Mouse (Mus musculus): ENCODE results near the gene Lpar3. TPM values are rescaled to one million over a fixed set of nuclear protein-coding genes. Genes with fewer than 3 reads are reported as not detected.

The Lpar3 gene
- polyA plus RNA-seq, 1 experiment from 2014 or later, result 27.0 TPM

- peak; percentile 85 for DNase-seq (ENCODE audit: low spot score)
- WGBS, result under 1% methylated on average over 13 of the region's 13 CpGs
- H3K27me3 ChIP-seq (ENCODE audit: insufficient read depth, poor library complexity, severe bottlenecking), result no peaks in the 10 kb centered on the region
- no peaks in the 10 kb centered on the region for H3K9me3 ChIP-seq
- peak overlapping the region; percentile 84 for H3K27ac ChIP-seq
- H3K36me3 ChIP-seq, result no peaks in the 10 kb centered on the region
- peak overlapping the region; percentile 51 for H3K4me3 ChIP-seq
- H3K4me1 ChIP-seq, result peaks cover 34% of the 10 kb centered on the region
These were observed 106.9 kb downstream of the Lpar3 start for GRCm38 (mm10) chr3:146327537-146328255.

- Histone ChIP-seq H3K27ac (peak overlapping the region; percentile 84), H3K27me3 (ENCODE audit: insufficient read depth, poor library complexity, severe bottlenecking) (no peaks in the 10 kb centered on the region), H3K9me3 (no peaks in the 10 kb centered on the region), H3K4me3 (peak overlapping the region; percentile 51), H3K4me1 (peaks cover 39% of the 10 kb centered on the region), H3K36me3 (no peaks in the 10 kb centered on the region)
- DNase-seq (ENCODE audit: low spot score), result no peak
- WGBS, result 14% methylated on average over 13 of the region's 13 CpGs
These were observed 108.0 kb downstream of the Lpar3 start for GRCm38 (mm10) chr3:146328749-146329148.

- H3K27ac ChIP-seq, result peak overlapping the region; percentile 36; the same call in 1 of the 2 replicates
- WGBS, result 75% methylated on average over 11 of the region's 11 CpGs
- no peaks in the 10 kb centered on the region for H3K27me3 ChIP-seq (ENCODE audit: insufficient read depth, poor library complexity, severe bottlenecking)
- no peak overlapping the region for H3K4me3 ChIP-seq
- peaks cover 32% of the 10 kb centered on the region for H3K4me1 ChIP-seq
- no peak for DNase-seq (ENCODE audit: low spot score)
- no peaks in the 10 kb centered on the region for H3K9me3 ChIP-seq
- no peaks in the 10 kb centered on the region for H3K36me3 ChIP-seq
These were observed 111.1 kb downstream of the Lpar3 start for GRCm38 (mm10) chr3:146331819-146332218.

- no peaks in the 10 kb centered on the region for H3K36me3 ChIP-seq
- H3K27ac ChIP-seq, result no peak overlapping the region
- 84% methylated on average over 3 of the region's 3 CpGs for WGBS
- H3K4me3 ChIP-seq, result no peak overlapping the region
- H3K27me3 ChIP-seq (ENCODE audit: insufficient read depth, poor library complexity, severe bottlenecking), result no peaks in the 10 kb centered on the region
- no peaks in the 10 kb centered on the region for H3K9me3 ChIP-seq
- H3K4me1 ChIP-seq, result peaks cover 38% of the 10 kb centered on the region
- no peak for DNase-seq (ENCODE audit: low spot score)
These were observed 112.5 kb downstream of the Lpar3 start for GRCm38 (mm10) chr3:146333270-146333669.

GRCm38 (mm10) chr3:146334070-146334469 lies 113.3 kb downstream of the Lpar3 start:
- H3K4me3 ChIP-seq, result no peak overlapping the region
- H3K27me3 ChIP-seq (ENCODE audit: insufficient read depth, poor library complexity, severe bottlenecking), result no peaks in the 10 kb centered on the region
- DNase-seq (ENCODE audit: low spot score), result no peak
- H3K36me3 ChIP-seq, result no peaks in the 10 kb centered on the region
- peak overlapping the region; percentile 30; the same call in 1 of the 2 replicates for H3K27ac ChIP-seq
- H3K9me3 ChIP-seq, result no peaks in the 10 kb centered on the region
- peaks cover 35% of the 10 kb centered on the region for H3K4me1 ChIP-seq
- WGBS, result 57% methylated on average over 7 of the region's 7 CpGs

Other genes starting within 250 kb of the Lpar3 start
- 3.1 and 3.4 TPM in 2 replicates for gene Syde2, start 233.1 kb upstream of the Lpar3 start, polyA plus RNA-seq (2016; fragmentation: Nextera tagmentation; extraction: Ambion mirVana)
- 0.38 and 0.48 TPM in 2 replicates for gene Wdr63, start 112.8 kb upstream of the Lpar3 start, polyA plus RNA-seq (2016; fragmentation: Nextera tagmentation; extraction: Ambion mirVana)
- 1.5 and 3.6 TPM in 2 replicates for gene Mcoln3, start 103.5 kb upstream of the Lpar3 start, polyA plus RNA-seq (2016; fragmentation: Nextera tagmentation; extraction: Ambion mirVana)
- gene Mcoln2, start 71.1 kb upstream of the Lpar3 start, polyA plus RNA-seq (2016; fragmentation: Nextera tagmentation; extraction: Ambion mirVana), result 0.18 and 0.44 TPM in 2 replicates
- 29.8 and 35.8 TPM in 2 replicates for gene Ssx2ip, start 183.7 kb downstream of the Lpar3 start, polyA plus RNA-seq (2016; fragmentation: Nextera tagmentation; extraction: Ambion mirVana)
- gene Ctbs, start 228.8 kb downstream of the Lpar3 start, polyA plus RNA-seq (2016; fragmentation: Nextera tagmentation; extraction: Ambion mirVana), result 9.9 and 11.4 TPM in 2 replicates

Data from heart, embryonic 10.5 days (tissue).